Mouse (Mus musculus) cortical plate, adult 2 months (tissue): ENCODE results near the gene Pcsk6.

Source experiments
- CTCF ChIP-seq: fragments of 200-500 bp; IDR thresholded peaks from 2 replicates; pipeline ENCODE4 v1.5.1; 2011; ENCODE audit warnings: mild to moderate bottlenecking, control low read depth, low read length; ENCODE audit not compliant: insufficient read depth; ENCODE audit errors: extremely low read depth
- POLR2A ChIP-seq: fragments of 200-500 bp; IDR thresholded peaks from 2 replicates; pipeline ENCODE4 v1.6.1; 2011; ENCODE audit warnings: mild to moderate bottlenecking, low read length, control low read depth; ENCODE audit not compliant: insufficient read depth; ENCODE audit errors: extremely low read depth

- TF ChIP-seq POLR2A (no peak), CTCF (no peak)
These were observed 38.9 kb upstream of the Pcsk6 start for GRCm38 (mm10) chr7:65822506-65823119.
